Mouse (Mus musculus): ENCODE results near the gene Nrxn3.

The Nrxn3 gene

DNA sequence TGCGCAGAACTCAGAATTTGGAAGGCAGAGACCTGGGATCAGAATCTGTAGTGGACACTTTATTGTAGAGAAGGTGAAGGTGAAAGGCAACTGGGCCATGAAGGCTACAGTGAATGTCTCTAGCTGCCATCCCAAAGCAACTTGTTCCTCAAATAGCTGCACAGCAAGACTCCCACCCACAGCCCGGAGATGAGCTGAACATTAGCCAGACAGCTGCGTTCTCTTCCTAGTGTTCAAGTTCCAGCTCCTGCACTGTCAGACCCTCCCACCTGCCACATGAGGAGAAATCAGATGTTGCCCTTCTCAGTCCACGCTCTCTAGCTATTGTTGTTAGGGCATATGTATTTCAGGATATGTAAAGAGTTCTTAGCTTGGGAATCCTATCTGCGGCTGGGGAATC is 94.2 kb downstream of the Nrxn3 start:
- CTCF ChIA-PET: no interaction called here

DNA sequence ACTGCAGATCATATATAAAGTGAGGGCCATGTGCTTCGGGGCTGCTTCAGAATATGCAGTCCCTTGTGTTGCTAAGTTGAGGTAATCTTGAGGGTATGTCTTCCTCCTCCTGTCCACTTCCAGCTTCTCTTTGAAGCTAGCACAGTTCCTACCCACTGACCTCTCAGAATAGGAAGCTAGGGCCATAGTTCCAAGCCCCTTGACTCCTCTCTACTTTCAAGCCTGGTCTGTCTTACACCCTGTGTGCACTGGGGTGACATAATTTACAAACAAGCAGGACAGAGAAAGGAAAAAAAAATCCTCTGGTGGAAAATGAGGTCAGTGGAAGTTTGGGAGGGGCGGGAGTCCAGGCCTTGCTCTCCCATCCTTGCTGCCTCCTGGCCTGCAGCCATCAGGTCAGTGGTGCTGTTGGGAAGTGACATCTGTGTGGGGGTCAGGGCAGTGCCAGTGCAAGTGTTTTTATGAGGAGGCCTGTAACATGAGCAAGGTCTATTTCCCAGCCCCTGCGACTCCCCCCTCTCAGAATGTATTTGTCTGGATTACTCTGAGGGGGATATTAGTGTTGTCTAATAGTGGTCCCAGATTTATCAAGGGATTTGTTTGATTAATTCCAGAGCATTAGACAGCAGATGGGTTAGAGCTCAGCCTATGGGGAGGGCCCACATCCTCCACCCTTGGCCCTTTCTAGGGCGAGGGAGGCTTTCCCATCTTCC is 96.1 kb downstream of the Nrxn3 start:
- CTCF ChIA-PET: no interaction called here

DNA sequence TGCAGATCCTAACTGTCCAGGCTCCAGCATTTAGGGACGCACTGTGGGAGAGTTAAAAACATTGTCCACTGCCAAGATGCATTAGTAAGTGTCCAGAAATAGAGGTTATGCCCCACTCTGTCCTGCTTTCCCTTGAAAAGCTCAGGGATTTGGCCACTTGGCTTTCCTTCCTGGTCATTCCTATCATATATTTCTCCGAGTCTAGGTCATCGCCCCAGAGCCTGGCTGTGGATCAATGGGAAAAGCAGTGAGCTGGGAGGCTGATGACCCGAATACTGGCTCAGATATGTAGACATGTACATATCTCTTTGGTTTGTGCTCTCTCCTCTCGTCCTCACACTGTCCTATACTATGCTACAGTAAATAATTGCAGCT is 96.6 kb downstream of the Nrxn3 start:
- CTCF ChIA-PET: no interaction called here

DNA sequence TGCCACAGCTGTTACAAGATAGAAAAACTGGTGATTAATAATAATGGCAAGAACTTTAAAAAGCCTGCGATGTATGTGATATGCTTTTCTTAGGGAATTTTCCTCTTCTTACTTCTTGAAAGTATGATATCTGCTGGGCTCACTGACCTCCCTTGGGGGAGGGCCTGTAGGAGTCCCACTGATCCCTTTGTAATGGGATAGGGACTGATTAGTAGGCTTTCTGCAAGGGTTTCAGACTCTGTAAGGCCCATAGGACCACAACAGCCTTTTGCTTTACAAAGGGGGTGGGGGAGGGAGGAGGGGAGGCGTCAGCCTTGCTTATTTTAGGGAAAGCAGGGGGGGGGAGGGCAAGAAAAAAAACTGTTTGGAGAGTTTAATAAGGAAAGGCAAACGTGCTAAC is 97.5 kb downstream of the Nrxn3 start:
- CTCF ChIA-PET: no interaction called here

DNA sequence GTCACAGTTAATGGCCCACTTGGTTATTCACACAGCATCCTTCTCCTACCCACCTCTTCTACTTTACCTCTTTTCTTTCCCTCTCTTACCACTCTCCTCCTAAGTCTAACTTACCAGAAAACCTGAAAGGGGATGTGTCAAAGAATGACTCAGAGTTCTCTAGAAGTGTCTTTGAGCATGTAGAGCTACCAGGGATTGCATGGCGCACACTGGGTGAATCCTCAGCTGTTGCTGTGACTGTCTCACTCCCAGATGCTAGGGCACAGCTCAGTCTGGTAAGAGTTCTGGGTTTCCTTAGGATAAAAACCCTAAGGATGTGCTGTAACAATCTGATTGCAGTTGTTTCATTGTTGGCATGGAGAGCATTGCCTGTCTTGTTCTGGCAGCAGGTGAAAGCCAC is 108.2 kb downstream of the Nrxn3 start:
- CTCF ChIA-PET: no interaction called here

DNA sequence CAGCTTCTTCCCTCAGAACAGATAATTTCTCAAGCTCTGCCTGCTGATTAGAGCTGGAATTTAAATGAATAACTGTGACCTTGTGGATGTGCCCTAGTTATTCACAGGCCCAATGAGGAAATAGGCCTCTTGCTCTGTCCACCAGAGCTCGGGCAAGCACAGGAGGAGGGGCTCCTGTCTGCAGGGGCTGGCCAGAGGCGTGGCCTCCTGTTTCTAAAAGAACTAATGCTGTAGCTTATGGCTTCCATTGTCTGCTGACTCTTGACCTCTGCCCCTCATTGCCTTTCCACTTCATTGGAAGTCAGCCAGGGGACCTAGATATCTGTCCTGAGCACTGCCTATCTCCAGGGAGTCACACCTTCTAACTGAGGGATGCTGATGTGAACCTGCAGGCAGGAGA is 113.1 kb downstream of the Nrxn3 start:
- CTCF ChIA-PET: no interaction called here

DNA sequence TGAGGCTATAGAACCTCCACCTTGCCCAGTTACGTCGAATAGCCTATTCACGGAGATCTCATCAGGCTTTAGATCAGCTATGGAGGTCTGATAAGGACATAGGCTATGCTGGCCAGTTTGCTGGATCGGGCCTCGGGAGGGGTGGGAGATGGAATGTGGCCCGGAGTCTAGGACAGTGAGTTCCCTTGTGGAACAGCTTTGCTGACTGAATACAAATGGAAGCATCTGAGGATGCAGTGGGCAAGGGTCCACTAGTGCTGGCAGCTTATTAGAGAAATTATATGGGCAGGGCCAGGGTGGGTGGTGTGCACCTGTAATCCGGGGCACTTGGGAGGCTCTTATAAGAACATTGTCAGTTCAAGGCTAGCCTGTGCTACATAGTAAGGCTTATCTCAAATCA is 117.0 kb downstream of the Nrxn3 start:
- CTCF ChIA-PET: no interaction called here

DNA sequence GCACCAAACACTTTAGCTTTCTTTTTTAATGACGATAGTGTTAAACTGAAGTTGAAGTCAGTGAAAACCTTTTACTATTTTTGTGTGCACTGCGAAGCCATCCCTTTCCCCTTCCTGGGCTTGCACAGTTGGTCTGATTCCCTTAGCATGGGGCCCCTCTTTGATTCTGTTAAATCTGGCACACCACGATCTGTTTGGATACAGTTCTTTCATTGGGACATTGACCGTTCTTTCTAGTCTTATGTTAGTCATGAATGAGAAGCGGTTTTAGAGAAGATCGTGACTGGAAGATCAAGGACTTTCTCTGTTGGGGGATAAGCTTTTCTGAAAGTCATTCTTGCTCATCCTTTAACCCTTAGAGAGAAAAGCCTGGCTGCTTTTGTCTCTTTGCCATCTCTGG is 118.7 kb downstream of the Nrxn3 start:
- CTCF ChIA-PET: no interaction called here

DNA sequence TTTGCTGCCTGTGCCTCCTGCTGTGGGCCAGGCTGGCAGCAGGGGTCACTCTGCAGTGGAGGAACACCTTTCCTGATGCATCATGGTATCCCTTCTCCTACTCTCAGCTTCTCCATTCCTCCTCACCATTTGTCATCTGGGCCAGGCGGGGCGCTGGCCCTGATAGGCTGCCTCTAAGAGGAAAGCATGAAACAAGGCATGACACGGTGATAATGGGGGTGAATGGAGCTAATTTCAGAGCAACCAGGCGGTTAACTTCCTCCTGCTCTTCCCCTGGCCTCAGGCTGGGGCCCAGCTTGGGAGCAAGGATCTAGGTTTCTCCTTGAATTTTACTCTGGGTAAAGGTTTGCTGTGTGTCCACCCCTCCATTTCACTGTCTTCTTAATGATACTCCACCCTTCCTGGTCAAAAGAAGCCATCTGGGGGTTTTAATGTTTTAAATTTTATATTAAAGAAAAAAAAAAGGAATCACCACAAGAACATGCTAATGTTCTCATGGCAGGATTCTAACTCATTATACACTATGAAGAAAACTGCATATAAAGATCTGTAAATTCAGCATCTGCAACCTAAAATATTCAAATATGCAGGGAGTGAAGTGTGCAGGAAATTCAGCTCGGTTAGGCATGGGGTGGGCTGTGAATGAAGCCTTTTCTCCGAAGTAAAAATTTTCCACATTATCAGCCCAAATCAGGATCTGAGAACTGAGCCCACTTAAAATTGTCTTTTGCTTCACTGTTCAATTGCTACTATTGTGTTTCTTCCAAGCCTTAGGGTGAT is 127.9 kb downstream of the Nrxn3 start:
- CTCF ChIA-PET: no interaction called here

DNA sequence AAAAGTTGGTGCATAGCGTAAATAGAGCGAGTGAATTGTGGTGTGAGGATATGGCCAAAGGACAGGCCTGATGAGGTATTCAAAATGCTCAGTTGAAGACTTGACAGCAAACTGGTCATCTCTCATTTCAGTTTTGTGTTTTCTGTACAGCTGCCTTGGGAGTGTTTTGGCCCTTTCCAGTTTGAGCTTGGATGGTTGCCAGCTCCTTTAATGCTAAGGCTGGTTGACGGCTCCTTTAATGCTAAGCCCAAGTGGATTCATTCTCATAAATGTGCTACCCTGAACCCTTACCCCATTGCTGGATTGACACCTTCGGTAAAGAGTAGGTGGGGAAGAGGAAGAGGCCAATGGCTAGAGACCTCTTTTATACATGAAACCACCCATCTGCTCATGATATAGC is 131.4 kb downstream of the Nrxn3 start:
- CTCF ChIA-PET: no interaction called here

DNA sequence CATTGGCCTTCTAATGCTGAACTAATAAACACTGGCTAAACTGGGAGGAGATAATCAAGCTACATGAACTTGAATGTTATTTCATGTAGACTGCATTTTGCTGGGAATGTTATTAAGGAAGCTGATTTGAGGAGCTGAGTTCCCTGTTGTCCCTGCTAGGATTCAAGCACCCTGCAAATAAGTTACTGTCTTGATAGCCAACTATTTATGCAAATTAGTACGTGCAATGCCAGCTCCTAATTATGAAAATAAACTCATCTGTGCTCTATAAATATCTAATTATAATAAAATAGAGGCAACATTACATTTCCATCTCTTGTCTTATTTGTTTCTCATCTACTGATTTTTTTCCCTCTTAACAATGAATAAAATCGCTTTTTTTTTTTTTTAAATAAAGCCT is 135.0 kb downstream of the Nrxn3 start:
- CTCF ChIA-PET: no interaction called here

DNA sequence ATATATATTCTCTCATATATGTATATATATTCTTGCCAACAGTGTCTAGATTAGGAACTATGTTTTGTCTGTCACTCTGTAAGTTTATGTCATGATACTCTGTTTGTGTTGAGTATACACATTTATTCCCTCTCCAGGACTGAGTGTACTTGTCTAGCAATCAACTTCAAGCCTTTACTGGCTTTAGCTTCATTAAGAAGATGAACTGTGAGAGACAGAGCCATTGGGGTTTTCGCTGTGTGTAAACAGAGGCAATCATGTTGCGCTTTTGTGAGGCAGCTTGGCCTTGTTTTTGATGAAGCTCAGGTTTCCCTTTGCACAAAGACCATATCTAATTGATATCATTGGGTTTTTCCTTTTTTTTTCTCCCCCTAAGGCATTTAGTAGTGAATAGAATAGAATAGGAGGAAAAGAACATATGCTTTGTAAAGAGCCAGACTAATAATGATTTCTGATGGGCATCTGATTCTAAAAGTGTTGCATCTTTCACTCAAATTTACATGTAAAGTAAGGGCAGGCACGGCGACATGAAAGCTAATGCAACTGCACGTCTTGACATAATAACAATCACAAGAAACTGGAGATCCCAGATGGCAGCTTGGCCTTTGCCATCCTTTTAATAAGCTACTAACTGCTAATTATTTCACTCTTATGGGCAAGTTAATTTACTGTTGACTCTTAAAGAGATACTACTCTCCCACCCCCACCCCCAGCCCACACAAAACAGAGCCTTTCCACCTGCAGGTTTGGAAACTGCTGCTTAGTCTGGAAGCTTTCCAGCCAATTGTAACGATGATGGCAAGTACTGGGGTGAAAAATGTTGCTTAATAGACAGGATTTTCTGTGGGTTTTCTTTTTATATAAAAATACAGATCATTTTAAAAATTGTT is 137.0 kb downstream of the Nrxn3 start:
- CTCF ChIA-PET: no interaction called here

DNA sequence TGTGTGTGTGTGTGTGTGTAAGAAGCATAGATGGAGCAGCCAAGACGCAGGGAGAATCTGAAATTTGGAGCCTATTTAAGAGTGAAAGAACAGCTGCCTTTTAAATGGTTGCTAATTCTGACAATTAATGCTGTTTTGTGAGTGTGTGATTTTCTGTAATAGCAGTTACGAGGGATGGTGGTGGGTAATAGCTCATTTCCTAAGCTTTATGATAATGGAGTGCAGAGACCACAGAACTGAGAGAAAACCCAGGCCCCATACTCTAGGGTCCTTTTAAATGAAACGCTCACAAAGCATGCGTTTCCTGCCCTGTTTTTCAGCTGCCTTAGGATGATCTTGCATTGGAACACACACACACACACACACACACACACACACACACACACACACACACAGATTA is 137.7 kb downstream of the Nrxn3 start:
- CTCF ChIA-PET: no interaction called here

DNA sequence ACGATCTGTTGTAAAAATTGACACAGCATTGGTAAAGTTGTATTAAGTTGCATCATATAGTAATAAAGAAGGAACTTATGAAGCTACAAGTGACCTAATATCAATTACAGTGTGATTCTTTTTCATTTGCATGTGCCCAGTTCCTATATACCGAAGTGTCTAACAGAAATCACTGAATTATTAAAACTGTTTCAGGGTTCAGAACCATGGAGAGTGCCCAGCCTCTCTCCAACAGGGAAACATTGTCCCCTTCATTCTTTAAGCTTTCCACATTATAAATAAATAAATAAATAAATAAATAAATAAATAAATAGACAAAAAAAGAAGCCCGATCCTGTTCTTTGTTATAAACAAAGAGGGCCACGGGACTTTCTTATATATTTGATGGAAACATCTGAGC is 140.4 kb downstream of the Nrxn3 start:
- CTCF ChIA-PET: no interaction called here

DNA sequence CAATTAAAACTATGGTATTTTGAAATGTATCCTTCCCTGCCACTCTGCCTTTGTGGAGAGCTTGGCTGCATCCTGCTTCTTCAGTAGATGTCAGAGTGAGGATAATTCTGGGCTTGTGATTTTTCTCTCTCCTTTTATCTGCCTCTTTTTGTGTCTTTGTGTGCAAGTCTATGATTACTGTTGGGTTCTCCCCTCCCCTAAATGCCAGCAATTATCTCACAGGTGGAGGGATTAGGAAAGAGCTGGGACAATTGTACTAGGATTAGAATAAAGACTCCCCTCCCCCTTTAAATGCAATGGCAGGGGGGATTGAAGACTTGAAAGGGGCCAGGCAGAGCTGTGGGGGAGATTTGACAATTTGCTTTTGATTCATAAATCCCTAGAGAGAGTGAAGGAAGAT is 145.6 kb downstream of the Nrxn3 start:
- CTCF ChIA-PET: no interaction called here

DNA sequence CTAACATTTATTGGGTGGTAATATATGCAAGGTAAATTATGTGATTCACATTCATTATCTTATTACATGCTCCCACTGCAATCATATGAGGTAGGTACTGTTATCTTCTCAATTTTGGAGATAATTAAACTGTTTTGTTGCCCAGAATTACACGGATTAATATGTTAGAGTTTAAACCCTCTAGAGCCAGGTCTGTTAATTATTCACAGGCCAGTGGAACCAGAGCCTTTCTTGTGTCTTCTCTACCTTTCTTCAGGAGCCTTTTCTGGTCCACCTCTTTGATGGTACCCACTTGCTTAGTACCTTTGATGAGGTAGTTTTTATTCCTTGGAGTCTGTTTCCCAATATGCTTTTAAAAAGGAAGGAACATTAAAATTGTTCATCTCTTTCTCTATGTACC is 174.7 kb downstream of the Nrxn3 start:
- CTCF ChIA-PET: no interaction called here

DNA sequence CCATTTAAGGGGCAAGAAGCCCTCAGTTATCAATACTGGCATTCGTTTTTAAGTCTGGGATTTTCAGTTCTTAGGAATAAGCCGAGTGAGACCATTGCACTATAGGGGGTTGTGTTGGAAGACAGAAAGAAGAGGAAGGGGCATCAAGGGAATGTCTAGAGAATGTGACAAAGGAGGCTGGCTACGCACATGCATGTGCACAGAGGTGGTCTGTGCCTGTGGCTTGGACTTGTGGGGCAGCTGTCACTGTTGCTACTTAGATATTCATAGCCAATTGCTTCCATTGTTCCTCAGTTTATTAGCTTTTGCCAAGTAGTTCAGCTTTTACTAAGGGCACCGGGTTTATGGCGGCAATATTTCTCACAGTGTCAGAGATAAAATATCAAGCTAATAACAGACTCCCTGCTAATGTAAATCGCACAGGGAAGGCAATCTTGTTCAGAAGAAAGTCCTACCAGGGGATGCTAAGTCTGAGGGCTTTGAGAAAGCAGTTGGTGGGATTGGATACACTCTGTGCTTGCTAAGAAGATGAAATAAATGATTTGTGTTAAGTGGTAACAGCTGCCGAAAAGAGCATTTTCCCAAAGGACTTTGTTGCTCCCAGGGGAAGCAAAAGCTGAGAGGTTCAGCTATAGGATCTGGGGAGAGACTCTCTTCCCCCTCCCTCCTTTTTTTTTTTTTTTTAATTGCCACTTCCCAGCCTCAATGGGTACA is 177.5 kb downstream of the Nrxn3 start:
- CTCF ChIA-PET: no interaction called here

DNA sequence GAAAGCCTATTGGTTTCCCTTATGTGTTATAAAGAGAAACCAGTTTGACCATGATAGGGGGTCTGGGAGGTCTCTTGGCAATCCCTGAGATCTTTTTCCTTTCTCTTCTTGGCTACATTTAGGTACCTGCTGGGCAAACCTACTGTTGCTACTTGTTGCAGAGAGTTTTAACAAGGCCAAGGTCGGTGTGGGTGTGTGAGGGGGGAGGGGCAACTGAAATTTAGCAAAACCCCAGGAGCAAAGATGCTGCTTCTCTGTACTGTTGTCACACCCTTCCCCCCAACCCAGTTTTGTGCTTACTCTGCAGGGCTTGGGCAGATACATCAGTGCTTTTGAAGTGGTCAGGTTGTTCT is 178.0 kb downstream of the Nrxn3 start:
- CTCF ChIA-PET: no interaction called here

DNA sequence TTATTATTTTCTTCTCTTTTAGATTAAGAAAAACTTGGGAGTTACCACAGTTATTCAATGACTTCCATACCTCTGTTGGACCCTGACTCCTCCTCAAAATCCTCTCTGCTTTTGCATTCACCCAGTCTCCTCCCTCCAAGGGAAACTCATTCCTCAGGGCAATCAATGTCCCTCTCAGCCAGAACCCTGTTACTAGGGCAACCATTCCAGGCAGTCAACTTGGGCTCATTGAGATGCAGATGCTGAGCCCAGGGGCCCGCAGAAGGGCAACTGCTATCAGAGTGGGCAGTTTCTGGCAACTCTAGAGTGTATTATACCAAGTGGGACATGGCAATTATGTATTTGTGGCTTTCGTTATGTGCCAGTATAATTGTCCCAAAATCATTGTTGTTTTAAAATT is 188.1 kb downstream of the Nrxn3 start:
- CTCF ChIA-PET: no interaction called here

DNA sequence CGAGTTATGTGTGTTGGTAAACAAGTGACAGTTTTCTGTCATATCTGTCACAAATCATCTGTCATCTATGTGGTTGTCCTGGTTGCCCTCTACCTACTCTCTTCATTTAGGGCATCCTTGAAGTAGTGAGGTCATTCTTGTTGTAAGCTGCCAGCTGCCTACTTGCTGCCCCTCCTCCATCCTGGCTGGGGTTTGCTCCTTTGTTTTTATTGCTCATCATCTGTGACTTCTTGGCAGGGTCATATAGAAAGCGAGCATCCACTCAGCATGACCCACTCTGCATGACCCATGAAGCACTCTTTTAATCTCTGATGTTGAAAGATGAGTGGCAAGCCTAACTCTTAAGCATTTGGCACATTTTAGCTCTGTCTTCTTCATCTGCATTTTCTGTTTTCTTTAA is 194.1 kb downstream of the Nrxn3 start:
- CTCF ChIA-PET: no interaction called here

DNA sequence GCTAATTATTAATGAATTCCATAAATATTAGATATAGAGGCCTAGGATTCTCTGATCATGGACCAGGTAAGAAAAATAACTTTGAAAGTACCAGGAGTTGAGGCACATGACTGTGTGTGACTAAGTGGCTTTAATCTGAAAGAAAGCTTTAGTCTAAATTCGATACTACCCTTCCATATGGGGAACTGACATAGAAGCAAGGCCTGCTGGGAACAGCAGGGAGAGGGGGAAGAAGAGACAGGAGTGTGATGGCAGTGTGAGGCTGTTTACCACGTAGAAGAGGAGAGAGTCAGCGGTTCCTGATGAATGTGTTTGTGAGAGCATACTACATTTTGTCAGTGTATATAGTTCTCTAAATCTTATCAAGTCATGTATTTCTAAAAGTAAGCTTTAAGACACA is 202.2 kb downstream of the Nrxn3 start:
- CTCF ChIA-PET: no interaction called here

DNA sequence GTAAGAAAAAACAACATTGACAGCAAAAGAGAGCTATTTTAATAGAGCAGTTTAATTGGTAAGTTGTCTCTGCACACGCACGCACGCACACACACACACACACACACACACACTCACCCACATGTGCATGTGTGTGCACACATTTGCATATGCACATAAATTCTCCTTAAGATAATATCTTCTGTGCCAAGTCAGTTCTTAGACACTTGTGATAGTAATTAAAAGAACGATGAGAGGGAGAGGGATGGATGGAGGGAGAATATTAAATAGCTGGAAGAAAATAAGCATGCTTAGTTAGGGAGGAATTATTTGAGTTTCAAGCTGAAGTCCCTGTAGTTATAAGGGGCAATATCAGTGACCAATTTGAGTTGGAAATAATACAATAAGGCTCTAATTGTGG is 203.6 kb downstream of the Nrxn3 start:
- CTCF ChIA-PET: no interaction called here

DNA sequence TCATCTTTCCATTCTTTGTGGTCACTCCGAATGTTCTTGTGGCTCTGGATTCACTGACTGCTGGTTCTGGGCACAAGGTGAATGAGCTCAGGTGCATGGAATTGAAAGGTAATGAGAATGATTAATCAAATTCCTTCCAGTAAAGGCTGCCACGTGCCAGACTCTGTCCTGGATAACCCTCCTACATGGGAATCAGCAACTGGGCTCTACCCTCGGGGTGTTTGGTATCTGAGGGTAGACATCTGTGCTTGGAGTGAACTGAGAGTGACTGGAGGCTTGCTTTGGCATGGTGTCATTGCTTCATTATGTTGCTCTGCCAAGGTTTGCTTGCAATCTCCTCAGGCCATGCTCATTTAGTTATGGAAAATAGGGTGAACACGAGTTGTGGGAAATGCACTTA is 209.0 kb downstream of the Nrxn3 start:
- CTCF ChIA-PET: no interaction called here
